Mouse (Mus musculus): ENCODE measurements around the gene Aasdh. TPM values are rescaled to one million over a fixed set of nuclear protein-coding genes. Genes with fewer than 3 reads are reported as not detected.

The Aasdh gene
- total RNA-seq (2015) (6.4 and 7.6 TPM in 2 replicates), total RNA-seq (2017) (13.3 and 14.4 TPM in 2 replicates)

GRCm38 (mm10) chr5:76905405-76906154 lies at the start of gene Aasdh:
Aasdh (minus strand) TSS chr5:76905514.
- ATAC-seq (ENCODE audit: poor library complexity, severe bottlenecking): peak; percentile 98

DNA sequence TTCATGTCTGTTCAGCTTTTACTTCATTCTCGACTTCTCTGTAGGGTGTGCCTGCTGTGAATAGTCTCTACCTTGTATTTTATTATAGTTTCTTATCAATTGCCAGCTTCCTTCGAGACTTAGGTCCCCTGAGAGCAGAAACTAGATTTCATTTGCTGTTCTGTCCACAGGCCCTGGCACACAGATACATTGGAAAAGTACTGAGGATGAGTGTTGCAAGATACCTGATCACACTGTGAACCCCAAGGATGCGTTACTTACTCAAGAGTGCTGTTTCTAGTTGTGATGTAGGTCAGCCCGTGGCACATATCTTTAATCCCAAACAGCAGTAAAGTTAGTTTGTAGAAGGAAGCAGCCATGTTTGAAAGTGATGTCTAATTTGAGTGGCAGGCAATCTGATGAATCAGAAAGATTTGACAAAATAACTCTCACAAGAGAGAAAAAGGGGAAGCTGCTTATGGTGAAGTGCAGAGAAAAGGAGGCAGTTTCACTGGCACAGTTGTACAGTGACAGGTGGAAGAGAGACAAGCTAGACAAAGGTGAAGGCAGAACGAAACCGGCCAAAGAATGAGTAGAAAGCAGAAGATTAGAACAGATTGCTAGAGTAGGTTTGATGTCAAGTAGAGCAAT lies 49.1 kb upstream of the Aasdh start:
- no peak for ATAC-seq (ENCODE audit: poor library complexity, severe bottlenecking)

DNA sequence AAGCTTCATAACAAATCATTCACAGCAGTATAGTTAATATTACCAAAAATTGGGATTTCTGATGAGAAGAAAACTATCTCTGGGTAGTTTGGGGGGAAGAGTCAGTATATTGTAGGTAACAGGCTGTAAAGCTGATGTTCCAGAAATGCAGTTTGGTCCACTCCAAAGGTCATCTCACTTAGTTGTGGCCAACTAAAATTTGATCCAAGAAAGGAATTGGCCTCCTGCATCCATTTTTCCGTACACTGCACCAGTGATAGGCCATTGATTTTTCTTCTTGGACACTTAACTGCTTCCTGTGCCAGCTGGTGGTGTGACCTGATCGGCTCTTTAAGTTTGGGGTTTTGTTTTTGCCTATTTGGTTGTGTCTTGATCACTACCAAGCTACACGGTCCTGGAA lies 48.5 kb upstream of the Aasdh start:
- ATAC-seq (ENCODE audit: poor library complexity, severe bottlenecking): no peak

DNA sequence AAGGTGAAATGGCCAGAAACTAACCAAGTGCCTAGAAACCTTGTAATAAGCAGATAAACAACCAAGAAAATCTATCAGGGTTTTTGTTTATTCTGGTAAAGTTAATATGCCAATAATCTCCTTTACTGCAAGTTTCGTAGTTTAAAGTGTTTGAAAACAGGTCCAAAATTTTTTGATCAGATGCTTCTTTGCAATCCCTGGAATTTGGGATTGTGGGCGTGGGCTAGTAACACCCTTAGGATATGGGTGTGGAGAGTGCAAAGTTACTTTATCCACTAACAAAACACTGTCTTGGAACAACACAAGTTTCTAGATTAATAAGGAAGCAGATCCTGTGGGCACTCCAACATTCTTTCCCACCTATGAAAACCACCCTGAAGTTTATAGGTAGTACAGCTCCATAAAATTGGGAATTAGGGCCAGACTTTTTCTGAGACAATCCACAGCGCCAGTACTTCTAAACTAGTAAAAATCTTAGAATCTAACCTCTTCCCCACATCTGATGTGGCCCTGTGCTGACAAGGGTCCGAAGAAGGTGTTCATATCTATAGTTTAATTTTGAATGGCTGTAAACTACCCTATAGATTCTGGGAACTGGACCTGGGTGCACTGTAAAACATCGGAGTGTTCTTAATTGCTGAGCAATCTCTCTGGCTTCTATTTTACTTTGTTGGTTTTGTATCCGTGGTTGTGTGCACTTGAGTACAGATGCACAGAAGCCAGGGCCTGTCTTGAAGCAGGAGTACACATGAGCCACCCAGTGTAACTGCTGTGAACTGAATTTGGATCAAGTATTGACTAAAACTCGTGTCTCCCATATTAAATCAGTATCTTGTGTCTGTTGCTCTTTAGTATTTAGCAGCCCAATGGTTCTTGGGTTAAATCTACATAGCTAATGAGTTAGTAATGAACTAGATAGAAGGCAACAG lies 47.1 kb upstream of the Aasdh start:
- ATAC-seq (ENCODE audit: poor library complexity, severe bottlenecking): no peak

- peak; percentile 85 for ATAC-seq (ENCODE audit: poor library complexity, severe bottlenecking)
Observed at GRCm38 (mm10) chr5:76951106-76952027, 46.1 kb upstream of the Aasdh start, which contains the start of the genes Paics and Ppat. Paics (plus strand) TSS chr5:76951307. Ppat (minus strand) TSS chr5:76951578.

- ATAC-seq (ENCODE audit: poor library complexity, severe bottlenecking): no peak
Observed at GRCm38 (mm10) chr5:76950343-76951105, 45.2 kb upstream of the Aasdh start.

DNA sequence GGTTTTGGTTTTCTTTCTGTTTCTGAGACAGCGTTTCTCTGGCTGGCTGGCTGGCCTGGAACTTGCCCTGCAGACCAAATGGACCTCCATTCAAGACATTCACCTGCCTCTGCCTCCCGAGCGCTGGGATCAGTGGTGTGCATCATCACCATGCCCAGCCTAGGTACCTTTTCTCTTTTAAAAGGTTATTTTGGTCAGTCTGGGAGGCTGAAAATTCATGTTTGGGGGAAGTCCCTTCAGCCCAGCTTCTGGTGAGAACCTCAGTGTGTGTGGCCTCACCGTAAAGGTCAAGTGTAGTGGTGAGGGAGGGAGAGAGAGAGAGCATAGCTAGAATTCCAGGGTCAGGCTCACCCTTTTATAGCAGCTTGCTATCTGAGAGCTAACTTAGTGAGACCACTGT lies 42.4 kb upstream of the Aasdh start:
- ATAC-seq (ENCODE audit: poor library complexity, severe bottlenecking): no peak

DNA sequence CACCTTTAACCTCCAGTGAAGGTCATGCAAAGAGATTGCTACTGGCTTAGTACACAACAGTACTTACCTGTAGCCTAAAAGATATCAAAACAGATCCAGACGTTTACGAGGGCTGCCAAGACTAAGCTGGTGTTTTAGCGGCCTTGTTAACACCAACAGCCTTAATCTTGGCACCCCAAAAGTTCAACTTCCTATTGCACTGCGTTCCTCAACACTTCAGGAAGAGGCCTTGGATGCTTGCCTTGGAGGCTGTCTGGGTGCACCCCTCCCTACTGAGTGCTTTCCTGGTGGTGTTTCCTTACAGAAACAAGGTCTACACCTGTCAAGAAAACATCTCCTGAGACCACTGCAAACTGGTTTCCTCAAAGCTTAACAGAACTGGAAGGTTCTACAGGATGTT lies 41.8 kb upstream of the Aasdh start:
- no peak for ATAC-seq (ENCODE audit: poor library complexity, severe bottlenecking)

GRCm38 (mm10) chr5:76945678-76946033 lies 40.3 kb upstream of the Aasdh start:
- ATAC-seq (ENCODE audit: poor library complexity, severe bottlenecking): no peak

- no peak for ATAC-seq (ENCODE audit: poor library complexity, severe bottlenecking)
Observed at GRCm38 (mm10) chr5:76944965-76945677, 39.8 kb upstream of the Aasdh start.

- ATAC-seq (ENCODE audit: poor library complexity, severe bottlenecking): no peak
Observed at GRCm38 (mm10) chr5:76942505-76942904, 37.2 kb upstream of the Aasdh start.

DNA sequence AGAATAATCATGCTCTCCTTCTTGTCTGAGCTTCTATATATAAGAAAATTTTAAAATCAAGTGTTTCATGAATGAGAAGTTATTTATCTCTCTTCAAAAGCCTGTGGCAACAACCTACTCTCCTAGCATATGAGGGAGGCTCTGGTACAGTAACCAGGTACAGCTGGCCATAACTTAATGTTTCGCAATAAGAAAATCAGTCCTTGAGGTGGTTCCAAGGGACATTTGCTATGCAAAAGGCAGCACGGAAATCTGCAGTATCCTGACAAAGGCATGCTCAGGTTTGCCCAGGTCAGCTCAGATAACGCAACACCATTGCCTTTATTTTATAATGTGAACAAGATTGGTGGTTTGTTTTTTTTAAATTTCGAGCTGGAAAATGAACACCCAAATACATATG lies 36.7 kb upstream of the Aasdh start:
- ATAC-seq (ENCODE audit: poor library complexity, severe bottlenecking): no peak

DNA sequence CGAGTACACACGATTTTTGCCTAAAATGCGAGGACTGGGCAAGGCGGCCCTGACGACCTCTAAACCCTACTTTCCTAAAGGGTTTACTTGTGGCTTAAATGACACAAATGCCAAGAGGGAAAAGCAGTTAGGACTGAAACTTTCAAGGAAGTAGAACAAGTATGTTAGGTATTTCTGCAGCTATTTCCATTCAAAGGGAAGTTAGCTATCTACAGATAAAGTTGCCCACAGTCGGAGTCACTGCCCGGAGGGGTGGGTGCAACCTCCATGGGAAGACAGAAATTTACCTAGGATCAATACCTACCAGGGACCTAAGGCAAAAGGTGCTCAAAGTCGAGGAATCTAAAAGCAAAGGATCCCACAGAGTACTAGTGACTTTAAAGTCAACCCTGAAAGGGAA lies 34.4 kb upstream of the Aasdh start:
- no peak for ATAC-seq (ENCODE audit: poor library complexity, severe bottlenecking)

DNA sequence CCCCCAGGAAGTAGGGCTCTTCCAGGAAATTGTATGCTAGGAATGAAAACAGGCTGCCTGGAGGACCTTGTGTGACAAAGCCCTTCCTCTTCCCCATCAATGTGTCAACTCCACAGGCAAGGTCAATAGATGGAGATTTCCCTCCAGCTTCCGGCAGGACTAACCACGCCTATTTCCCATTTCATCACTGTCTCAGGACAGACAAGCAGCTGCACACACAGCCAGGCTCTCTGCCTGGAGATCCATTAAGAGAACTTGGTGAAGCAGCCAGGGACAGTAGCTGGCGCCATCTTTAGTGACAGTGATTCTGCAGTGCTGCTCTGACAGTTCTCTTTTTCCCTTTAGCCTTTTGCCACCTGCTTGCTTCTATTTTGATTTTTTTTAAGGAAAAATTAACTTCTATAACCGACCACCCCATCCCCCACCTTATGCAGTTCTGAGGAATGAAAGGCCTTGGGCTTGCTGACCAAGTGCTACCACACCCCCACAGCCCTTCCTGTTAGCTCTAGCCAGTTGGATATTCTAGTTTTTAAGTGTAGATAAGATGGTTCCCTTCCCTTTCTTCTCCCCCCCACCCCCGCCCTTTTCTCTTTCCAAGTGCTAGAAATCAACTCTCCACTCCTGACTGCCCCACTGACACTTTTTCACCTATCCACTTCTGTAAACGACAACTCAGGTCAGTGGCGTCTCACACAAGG lies 24.0 kb upstream of the Aasdh start:
- peak; percentile 69 for ATAC-seq (ENCODE audit: poor library complexity, severe bottlenecking)

DNA sequence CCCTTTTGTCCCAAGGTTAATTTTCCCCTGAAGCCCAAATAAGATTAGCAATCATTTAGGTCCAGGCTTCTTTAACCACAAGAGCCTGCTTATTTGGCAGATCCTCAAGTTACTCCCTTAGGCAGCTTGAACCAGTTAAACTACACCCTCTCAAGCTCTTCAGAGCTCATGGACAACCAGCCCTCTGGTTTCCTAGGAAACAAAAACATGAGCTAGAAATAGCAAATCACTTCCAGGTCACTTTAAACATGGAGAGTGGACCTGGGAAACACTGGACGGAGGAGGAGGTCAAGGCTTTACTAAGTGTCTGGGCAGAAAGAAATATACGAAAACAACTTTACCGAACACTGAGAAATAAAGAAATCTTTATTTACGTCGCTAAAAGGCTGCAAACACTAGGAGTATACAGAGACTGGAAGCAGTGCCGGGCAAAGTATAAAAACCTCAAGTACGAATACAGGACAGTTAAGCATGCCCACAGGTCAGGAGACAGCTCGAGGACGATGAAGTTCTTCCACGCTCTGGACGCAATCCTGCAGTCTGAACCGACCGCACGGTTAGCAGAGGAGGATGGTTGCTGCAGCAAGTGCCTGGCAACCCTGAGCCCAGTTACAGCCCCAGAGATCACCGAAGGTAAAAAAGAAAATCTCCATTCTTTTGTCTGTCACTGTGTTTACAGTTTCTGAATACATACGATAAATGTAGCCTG lies 23.0 kb upstream of the Aasdh start:
- ATAC-seq (ENCODE audit: poor library complexity, severe bottlenecking): no peak

GRCm38 (mm10) chr5:76924296-76924695 lies 19.0 kb upstream of the Aasdh start:
- ATAC-seq (ENCODE audit: poor library complexity, severe bottlenecking): no peak

GRCm38 (mm10) chr5:76923428-76923827 lies 18.1 kb upstream of the Aasdh start:
- ATAC-seq (ENCODE audit: poor library complexity, severe bottlenecking): no peak

GRCm38 (mm10) chr5:76922833-76923232 lies 17.5 kb upstream of the Aasdh start:
- no peak for ATAC-seq (ENCODE audit: poor library complexity, severe bottlenecking)

Data from megakaryocyte, adult 5-6 weeks (primary cell).